Mouse (Mus musculus) hindbrain, embryonic 10.5 days (tissue): Measurements from ENCODE around the gene 1700001P01Rik. TPM values are rescaled to one million over a fixed set of nuclear protein-coding genes. Genes with fewer than 3 reads are reported as not detected.

Experiments used
- DNase-seq: peaks from one replicate; pipeline ENCODE4 v3.0.0-alpha.2; 2017; ENCODE audit warnings: low spot score
- H3K27ac ChIP-seq: fragments of 300-500 bp; sonication (generic); 2 replicates; pipeline ENCODE4 v1.5.1; 2016; ENCODE audit warnings: mild to moderate bottlenecking, moderate library complexity
- H3K27me3 ChIP-seq: fragments of 300-500 bp; sonication (generic); 2 replicates; pipeline ENCODE4 v1.6.1; 2016; ENCODE audit warnings: mild to moderate bottlenecking; ENCODE audit not compliant: poor library complexity, insufficient read depth, severe bottlenecking
- H3K36me3 ChIP-seq: fragments of 300-500 bp; sonication (generic); 2 replicates; pipeline ENCODE4 v1.6.1; 2016; ENCODE audit warnings: mild to moderate bottlenecking, moderate library complexity
- H3K4me1 ChIP-seq: fragments of 300-500 bp; sonication (generic); replicated peaks from 2 replicates; pipeline ENCODE4 v1.6.1; 2016; ENCODE audit warnings: mild to moderate bottlenecking
- H3K4me3 ChIP-seq: fragments of 300-500 bp; sonication (generic); 2 replicates; pipeline ENCODE4 v1.5.1; 2016; ENCODE audit warnings: mild to moderate bottlenecking, moderate library complexity
- H3K9me3 ChIP-seq: fragments of 300-500 bp; sonication (generic); 2 replicates; pipeline ENCODE4 v1.6.1; 2016; ENCODE audit warnings: mild to moderate bottlenecking, moderate library complexity
- WGBS: fragments of 180-500 bp; shearing (Covaris S2); methylation state at CpG from one replicate; pipeline ENCODE4 v1.1.7; 2016; 5-methylcytosine and 5-hydroxymethylcytosine counted together
- polyA plus RNA-seq: library from polyadenylated mRNA; unstranded; fragments of >200 nt; fragmentation: Nextera tagmentation; extraction: Ambion mirVana; gene quantifications from 2 replicates; pipeline ENCODE4 v1.2.1, GENCODE M21; 2016

Gene 1700001P01Rik
- polyA plus RNA-seq: 0.37 and 0.80 TPM in 2 replicates

DNA sequence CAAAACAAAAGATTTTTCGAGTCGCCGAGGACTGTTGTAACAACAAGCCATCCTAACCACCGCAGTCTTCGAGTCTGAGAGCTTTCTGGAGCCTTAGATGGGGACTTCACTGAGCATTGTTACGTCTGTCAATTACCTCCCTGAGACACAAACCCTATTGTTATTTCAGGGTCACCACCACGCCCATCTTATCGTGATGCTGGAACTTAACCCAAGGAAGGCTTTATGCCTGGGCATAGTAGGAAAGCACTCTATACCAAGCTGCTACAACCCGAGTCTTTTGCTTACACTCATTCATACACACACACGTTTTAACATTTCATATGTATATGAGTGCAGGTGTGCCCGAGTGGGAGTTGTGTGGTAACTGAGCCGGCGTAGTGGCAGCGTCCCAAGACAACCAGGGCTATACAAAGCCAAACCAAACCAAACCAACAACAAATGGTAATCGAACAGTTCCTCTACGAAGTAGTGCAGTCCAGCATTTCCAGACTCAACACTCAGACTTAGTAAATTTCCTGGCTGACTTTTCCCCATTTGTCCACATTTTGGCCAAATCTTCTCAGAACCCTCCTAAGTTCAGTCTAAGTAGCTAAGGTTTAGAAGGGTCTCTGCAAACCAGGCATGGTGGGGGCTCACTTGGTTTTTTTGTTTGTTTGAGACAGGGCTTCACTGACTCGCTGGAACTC, at the start of gene 1700001P01Rik:
Gene 1700001P01Rik, minus strand, starts transcription at position 111 of the 689 bp plus-strand sequence.
- peaks cover 59% of the 10 kb centered on the region for H3K36me3 ChIP-seq
- H3K4me1 ChIP-seq: peaks cover 25% of the 10 kb centered on the region
- H3K4me3 ChIP-seq: no peak within 1 kb of the TSS
- 39% methylated on average over 17 of the region's 17 CpGs for WGBS
- no peaks in the 10 kb centered on the region for H3K9me3 ChIP-seq
- H3K27me3 ChIP-seq: no peaks in the 10 kb centered on the region
- peak; percentile 17 for DNase-seq
- peak within 1 kb of the TSS; percentile 57; the same call in 1 of the 2 replicates for H3K27ac ChIP-seq

DNA sequence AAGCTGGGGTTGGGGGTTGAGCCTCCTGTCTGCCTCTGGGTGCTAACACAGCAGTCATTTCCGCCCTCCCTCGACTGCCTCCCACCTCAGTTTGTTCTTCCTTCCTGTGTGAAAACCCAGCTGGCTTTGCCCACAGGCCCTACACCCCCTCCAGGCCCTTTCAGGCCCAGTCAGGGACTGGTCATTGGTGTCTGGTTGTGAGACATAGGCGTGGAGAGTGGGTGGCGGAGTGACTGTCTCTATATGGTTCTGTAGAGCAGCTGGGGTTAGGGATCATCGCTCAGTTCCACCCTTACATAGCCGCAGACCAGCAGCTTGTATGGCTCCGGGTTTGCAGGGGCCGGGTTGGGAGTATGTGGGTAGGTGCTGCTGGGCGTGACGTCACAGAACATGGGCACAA, 49.6 kb upstream of the 1700001P01Rik start:
- 91% methylated on average over 10 of the region's 10 CpGs for WGBS
- H3K27me3 ChIP-seq: no peaks in the 10 kb centered on the region
- H3K36me3 ChIP-seq: peaks cover 80% of the 10 kb centered on the region
- H3K27ac ChIP-seq: no peak overlapping the region
- H3K4me1 ChIP-seq: peaks cover 37% of the 10 kb centered on the region
- H3K9me3 ChIP-seq: no peaks in the 10 kb centered on the region
- DNase-seq: no peak
- H3K4me3 ChIP-seq: no peak overlapping the region

DNA sequence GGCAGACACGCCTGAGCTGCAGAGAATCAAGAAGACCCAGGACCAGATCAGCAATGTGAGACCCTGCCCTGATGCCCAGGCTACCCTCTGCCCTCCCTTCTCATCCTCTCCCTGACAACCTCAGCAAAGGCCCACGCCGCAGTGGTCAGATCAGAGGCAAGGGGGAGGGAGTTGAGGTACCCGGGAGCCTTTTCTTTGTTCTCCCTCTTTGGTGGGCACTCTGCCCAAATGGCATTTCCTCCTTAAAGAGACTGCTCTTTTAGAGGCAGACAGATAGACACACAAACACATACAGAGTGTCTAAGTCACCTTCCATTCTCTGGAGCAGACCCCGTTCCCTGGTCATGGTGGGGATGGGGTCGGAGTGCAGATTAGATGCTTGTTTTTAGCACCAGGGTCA, 49.2 kb upstream of the 1700001P01Rik start:
- H3K4me3 ChIP-seq: no peak overlapping the region
- H3K27me3 ChIP-seq: no peaks in the 10 kb centered on the region
- H3K36me3 ChIP-seq: peaks cover 78% of the 10 kb centered on the region
- WGBS: 92% methylated on average over 6 of the region's 6 CpGs
- H3K4me1 ChIP-seq: peaks cover 38% of the 10 kb centered on the region
- no peak for DNase-seq
- H3K27ac ChIP-seq: no peak overlapping the region
- H3K9me3 ChIP-seq: no peaks in the 10 kb centered on the region

DNA sequence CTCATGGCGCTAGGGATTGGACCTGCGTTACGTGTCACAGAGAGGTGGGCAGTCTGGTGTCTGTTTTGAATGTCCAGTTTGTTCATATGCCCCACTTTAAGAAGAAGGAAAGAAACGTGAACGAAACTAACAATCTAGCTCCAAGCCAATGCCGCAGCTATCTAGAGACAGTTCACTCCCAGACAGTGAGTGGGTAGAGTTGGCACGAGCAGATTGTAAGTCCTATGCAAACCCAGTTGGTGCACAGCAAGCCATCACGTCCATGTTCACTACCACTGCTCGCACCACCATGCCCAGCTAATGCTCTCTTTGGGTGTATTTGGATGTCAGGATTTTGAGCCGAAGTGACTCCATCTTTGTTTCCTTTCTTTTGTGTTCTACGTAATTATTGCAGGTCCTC, 48.5 kb upstream of the 1700001P01Rik start:
- Histone ChIP-seq H3K36me3 (peaks cover 72% of the 10 kb centered on the region), H3K9me3 (no peaks in the 10 kb centered on the region), H3K27ac (no peak overlapping the region), H3K4me3 (no peak overlapping the region), H3K4me1 (peaks cover 44% of the 10 kb centered on the region), H3K27me3 (no peaks in the 10 kb centered on the region)
- WGBS: 96% methylated on average over 11 of the region's 11 CpGs
- DNase-seq: no peak

DNA sequence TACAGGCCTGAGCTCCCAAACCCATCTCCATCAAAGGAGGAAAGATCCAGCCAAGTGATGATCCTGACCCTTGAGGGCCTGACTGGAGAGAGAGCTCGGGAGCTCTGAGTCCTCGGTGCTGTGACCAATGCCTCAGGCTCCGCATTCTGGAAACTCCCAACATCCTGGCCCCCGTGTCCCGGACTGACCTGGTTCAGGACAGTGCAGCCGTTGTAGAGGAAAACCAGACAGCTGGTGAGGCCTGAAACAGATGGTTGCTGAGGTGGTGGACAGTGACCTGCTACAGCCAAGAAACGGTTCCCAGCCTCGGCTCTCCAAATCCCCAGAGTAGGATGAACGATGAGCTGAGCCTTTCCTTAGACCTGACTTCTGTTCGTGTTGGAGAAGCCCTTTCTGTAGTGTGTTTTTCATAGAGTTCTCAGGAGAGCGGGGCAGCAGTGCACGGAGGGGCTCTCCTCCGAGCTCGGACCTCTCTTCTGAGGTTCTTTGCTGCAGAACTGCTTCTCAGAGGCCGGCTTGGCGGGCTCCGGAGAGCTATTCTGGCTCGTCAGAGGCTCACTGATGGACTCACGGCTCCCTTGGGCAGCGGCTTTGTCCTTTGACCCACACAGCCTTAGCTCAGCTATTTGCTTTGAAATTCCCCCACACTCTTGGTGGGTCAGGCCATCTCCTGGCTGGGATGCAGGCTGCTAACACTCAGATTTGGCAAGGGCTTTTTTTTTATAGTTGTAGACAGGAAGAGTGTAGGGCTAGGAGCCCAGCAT, 47.3 kb upstream of the 1700001P01Rik start:
- no peak for DNase-seq
- Histone ChIP-seq H3K9me3 (no peaks in the 10 kb centered on the region), H3K36me3 (peaks cover 66% of the 10 kb centered on the region), H3K4me3 (no peak overlapping the region), H3K27me3 (no peaks in the 10 kb centered on the region), H3K4me1 (peaks cover 55% of the 10 kb centered on the region), H3K27ac (peak overlapping the region; percentile 6; the same call in 1 of the 2 replicates)
- 68% methylated on average over 20 of the region's 20 CpGs for WGBS

DNA sequence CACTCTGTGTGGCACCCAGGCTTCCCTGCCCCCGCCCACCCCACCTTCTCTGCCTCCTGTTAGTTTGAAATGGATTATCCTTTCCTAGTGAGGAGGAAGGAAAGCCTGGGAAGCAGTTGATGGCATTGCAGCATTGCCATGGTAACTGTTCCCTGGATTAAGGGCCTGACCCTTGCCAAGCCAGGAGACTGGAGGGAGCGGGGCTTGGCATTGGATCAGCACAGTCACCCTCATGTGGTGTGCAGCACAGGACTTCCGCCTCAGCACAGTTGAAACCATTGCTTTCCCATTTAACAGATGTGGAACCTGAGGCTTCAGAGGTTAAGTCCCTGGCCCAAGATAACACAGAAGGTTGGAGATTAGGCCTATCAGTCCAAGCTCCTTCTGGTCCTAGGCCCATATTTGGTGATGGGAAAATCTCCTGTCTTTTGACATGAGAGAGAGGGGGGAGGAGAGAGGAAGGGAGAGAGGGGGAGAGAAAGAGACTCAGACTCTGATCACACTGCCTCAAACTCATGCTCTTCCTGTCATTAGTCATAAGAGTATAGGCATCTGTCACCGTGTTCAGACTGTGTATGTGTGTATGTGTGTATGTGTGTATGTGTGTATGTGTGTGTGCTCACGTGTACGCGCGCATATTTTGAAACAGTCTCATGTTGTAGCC, 45.8 kb upstream of the 1700001P01Rik start:
- no peaks in the 10 kb centered on the region for H3K27me3 ChIP-seq
- DNase-seq: no peak
- 91% methylated on average over 8 of the region's 8 CpGs for WGBS
- H3K27ac ChIP-seq: no peak overlapping the region
- H3K9me3 ChIP-seq: no peaks in the 10 kb centered on the region
- no peak overlapping the region for H3K4me3 ChIP-seq
- H3K36me3 ChIP-seq: peaks cover 56% of the 10 kb centered on the region
- H3K4me1 ChIP-seq: peaks cover 70% of the 10 kb centered on the region

DNA sequence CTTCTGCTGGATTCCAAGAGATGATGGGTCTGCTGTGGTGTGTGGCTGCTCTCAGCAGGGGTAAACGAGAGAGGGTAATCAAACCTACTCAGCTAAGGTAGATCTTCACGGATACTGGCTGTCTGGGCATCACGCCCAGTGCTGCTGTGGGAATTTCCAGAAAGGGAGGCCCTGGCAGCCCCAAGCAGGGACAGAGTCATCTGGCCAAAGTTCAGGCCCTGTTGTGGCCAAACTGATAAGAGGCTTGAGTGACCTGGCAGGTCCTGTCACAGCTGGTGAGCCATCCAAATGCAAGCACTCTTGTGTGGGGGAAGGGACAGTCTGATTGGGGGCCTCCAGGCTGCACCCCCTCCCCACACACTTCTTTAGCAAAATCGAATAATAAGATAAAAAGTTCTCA, 45.1 kb upstream of the 1700001P01Rik start:
- Histone ChIP-seq H3K4me1 (peaks cover 76% of the 10 kb centered on the region), H3K27me3 (no peaks in the 10 kb centered on the region), H3K9me3 (no peaks in the 10 kb centered on the region), H3K4me3 (no peak overlapping the region), H3K27ac (no peak overlapping the region), H3K36me3 (peaks cover 53% of the 10 kb centered on the region)
- DNase-seq: no peak
- 82% methylated on average over 4 of the region's 4 CpGs for WGBS

DNA sequence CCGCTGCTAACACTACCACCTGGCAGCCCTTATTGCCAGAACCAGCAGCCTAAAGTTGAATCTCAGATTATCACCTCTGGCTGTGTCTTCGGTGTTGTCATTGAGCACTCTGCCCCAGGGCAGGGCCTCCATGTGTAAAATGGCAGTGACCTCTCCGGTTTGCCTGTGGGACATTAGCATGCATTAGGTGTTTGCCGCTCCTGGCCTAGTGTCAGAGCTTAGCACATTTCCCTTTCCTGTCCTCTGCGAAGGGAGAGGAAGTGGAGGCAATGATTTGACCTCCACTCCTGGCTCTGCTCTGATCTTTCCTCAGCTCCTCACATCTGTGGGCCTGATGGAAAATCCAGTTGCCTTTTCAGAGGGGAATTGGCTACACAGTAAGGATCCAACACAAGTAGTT, 44.2 kb upstream of the 1700001P01Rik start:
- Histone ChIP-seq H3K4me1 (peaks cover 77% of the 10 kb centered on the region), H3K4me3 (no peak overlapping the region), H3K36me3 (peaks cover 53% of the 10 kb centered on the region), H3K27ac (0 out of 2 replicates have a peak overlapping the region, but pooled peaks have one; percentile 1), H3K27me3 (no peaks in the 10 kb centered on the region), H3K9me3 (no peaks in the 10 kb centered on the region)
- 83% methylated on average over 5 of the region's 5 CpGs for WGBS
- DNase-seq: no peak

DNA sequence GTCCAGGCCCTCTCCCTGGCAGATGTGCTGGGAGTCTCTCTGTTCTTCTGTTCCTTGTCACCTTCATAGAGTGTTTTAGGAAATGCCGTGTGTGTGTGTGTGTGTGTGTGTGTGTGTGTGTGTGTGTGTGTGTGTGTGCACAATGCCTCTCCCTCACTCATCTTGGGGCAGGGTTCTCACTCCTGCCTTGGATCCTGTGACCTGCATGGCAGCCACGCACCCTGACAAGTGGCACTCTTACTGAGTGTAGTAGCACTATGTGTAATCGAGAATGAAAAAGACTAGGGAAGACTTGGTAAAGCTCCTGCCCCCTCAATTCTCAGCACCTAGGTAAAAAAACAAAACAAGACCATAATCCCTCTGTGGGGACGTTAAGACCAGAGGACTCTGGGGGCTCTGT, 43.4 kb upstream of the 1700001P01Rik start:
- Histone ChIP-seq H3K36me3 (peaks cover 52% of the 10 kb centered on the region), H3K27ac (peak overlapping the region; percentile 91), H3K27me3 (no peaks in the 10 kb centered on the region), H3K4me1 (peaks cover 80% of the 10 kb centered on the region), H3K4me3 (no peak overlapping the region), H3K9me3 (no peaks in the 10 kb centered on the region)
- no peak for DNase-seq
- WGBS: 69% methylated on average over 4 of the region's 4 CpGs

DNA sequence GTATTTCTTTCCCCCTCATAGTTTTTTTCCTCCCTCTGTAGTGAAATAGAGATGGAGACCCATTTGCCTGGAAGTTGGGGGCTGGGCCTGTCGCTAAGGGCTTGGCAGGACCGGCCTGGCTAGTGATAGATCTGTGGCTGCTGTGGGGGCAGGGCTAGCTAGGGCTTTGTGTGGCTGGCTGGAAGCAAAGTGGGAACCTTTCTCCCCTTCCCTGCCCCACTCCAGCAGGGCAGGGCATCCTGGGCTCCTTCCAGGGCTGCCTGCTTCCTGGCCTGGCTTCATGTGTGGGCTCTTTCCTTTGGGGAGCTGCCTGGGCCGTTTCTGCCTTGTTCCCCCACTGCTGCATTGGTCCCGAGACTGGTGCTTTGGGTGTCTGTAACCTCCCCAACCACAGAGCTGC, 42.9 kb upstream of the 1700001P01Rik start:
- Histone ChIP-seq H3K9me3 (no peaks in the 10 kb centered on the region), H3K4me3 (peak overlapping the region; percentile 5; the same call in 1 of the 2 replicates), H3K36me3 (peaks cover 52% of the 10 kb centered on the region), H3K27ac (peak overlapping the region; percentile 91), H3K27me3 (no peaks in the 10 kb centered on the region), H3K4me1 (peaks cover 85% of the 10 kb centered on the region)
- WGBS: 11% methylated on average over 4 of the region's 4 CpGs
- peak; percentile 75 for DNase-seq

DNA sequence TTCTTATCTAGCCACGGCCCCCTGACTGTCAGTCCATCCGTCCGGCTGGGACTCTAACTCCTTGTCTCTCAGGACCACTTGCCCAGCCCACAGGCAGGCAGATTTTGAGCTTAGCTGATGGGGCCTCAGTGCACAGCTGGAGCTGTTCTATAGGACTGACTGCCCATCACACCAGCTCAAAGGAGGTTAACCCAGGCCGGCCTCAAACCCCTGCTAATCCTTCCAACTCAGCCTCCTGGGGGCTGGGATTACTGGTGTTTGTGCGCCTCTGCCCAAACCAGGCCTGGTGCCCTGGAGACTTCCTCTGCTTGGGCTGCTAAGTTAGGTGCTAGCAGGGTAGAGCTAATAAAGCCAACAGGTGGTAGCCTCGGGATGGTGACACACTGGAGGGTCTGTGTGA, 42.3 kb upstream of the 1700001P01Rik start:
- DNase-seq: no peak
- 30% methylated on average over 6 of the region's 6 CpGs for WGBS
- Histone ChIP-seq H3K27ac (peak overlapping the region; percentile 91), H3K4me3 (peak overlapping the region; percentile 5; the same call in 1 of the 2 replicates), H3K9me3 (no peaks in the 10 kb centered on the region), H3K36me3 (peaks cover 49% of the 10 kb centered on the region), H3K27me3 (no peaks in the 10 kb centered on the region), H3K4me1 (peaks cover 87% of the 10 kb centered on the region)

DNA sequence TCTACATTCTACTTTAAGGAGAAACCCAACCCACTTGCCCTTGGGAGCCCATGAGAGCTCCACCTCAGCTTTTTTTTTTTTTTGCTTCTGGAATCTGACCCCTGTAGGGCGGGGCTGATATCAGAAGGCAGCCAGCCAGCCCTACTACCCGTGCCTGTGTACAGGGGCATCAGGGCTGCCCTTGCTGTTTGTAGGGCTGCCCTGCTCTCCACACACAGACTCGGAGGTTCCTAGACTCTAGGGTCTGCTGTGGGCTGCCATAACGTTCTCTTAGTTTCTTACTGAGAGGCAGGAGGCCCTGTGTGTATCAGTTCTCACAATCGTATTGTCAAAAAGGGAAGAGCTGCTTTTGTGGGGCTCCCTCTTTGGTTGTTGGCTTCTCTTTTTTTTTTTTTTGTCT, 41.7 kb upstream of the 1700001P01Rik start:
- Histone ChIP-seq H3K36me3 (peaks cover 43% of the 10 kb centered on the region), H3K27ac (peak overlapping the region; percentile 91), H3K9me3 (no peaks in the 10 kb centered on the region), H3K27me3 (no peaks in the 10 kb centered on the region), H3K4me1 (peaks cover 88% of the 10 kb centered on the region), H3K4me3 (no peak overlapping the region)
- no peak for DNase-seq
- 29% methylated on average over 5 of the region's 5 CpGs for WGBS

DNA sequence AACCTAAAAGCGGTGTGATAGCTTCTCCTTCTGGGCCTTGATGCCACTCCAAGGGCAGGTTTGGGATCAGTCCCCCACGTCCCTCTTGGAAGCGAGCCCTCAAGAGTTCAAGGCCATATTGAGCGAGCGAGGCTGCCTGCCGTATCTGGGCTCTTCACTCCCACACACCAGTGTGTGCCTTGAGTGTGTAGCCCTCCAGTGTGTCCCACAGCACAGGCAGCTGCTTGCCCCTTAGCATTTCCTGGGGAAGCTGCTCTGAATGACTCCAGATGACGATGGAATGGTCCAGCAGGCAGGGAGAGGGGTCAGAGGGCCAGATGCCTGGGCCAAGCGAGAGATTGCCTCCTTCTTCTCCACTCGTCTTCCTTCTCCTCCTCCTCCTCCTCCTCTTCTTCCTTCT, 41.2 kb upstream of the 1700001P01Rik start:
- DNase-seq: no peak

More for the DNA sequence above, 41.2 kb upstream of the 1700001P01Rik start:
- Histone ChIP-seq H3K4me1 (peaks cover 92% of the 10 kb centered on the region), H3K27me3 (no peaks in the 10 kb centered on the region), H3K4me3 (no peak overlapping the region), H3K27ac (peak overlapping the region; percentile 91), H3K9me3 (no peaks in the 10 kb centered on the region), H3K36me3 (peaks cover 43% of the 10 kb centered on the region)
- 50% methylated on average over 9 of the region's 9 CpGs for WGBS
